Mouse (Mus musculus) CH12.LX (cell line): ENCODE results near the gene Ccnl1. TPM values are rescaled to one million over a fixed set of nuclear protein-coding genes. Genes with fewer than 3 reads are reported as not detected.

Source experiments
- DNase-seq: peaks from one replicate; pipeline ENCODE4 v3.0.0-alpha.2; 2013; ENCODE audit errors: extremely low read depth
- H3K27ac ChIP-seq: 2 replicates; pipeline ENCODE4 v1.5.1; 2012; ENCODE audit warnings: low read depth, mild to moderate bottlenecking, control low read depth, moderate library complexity; ENCODE audit not compliant: insufficient read depth
- H3K27me3 ChIP-seq: replicated peaks from 2 replicates; pipeline ENCODE3; 2012; ENCODE audit warnings: inconsistent platforms
- H3K36me3 ChIP-seq, 2 experiments: replicated peaks in 1 of 2; 2 replicates each; pipeline versions ENCODE3 to v1.6.1; 2012; ENCODE audit warnings: inconsistent platforms in 1 of 2, low read length in 1 of 2, mild to moderate bottlenecking in 1 of 2, mixed read lengths in 1 of 2, moderate library complexity in 1 of 2; ENCODE audit not compliant: control insufficient read depth in 1 of 2, insufficient read depth in 1 of 2
- H3K4me1 ChIP-seq, 2 experiments: 2 replicates each; pipeline ENCODE4 v1.6.1; 2012; ENCODE audit warnings: inconsistent platforms in 1 of 2, moderate library complexity in 1 of 2; ENCODE audit not compliant: insufficient read depth in 2 of 2, control insufficient read depth in 1 of 2
- H3K4me2 ChIP-seq: 2 replicates; pipeline ENCODE4 v1.6.1; 2012; ENCODE audit warnings: low read depth, mild to moderate bottlenecking, control low read depth; ENCODE audit not compliant: poor library complexity, insufficient read depth, severe bottlenecking
- H3K4me3 ChIP-seq, 3 experiments: fragments of 150-350 bp in 1 of 3; sonication (generic) in 1 of 3; replicated peaks in 1 of 3; 2 replicates each; pipeline versions ENCODE3 to v1.5.1; 2011 to 2012; ENCODE audit warnings: low read depth in 2 of 3, low read length in 2 of 3, mild to moderate bottlenecking in 2 of 3, moderate library complexity in 2 of 3, control low read depth in 1 of 3, improper control_type of control experiment in 1 of 3, inconsistent platforms in 1 of 3, mixed read lengths in 1 of 3; ENCODE audit not compliant: poor library complexity in 1 of 3
- H3K79me2 ChIP-seq: replicated peaks from 2 replicates; pipeline ENCODE4 v1.6.1; 2012; ENCODE audit warnings: mild to moderate bottlenecking, moderate library complexity; ENCODE audit not compliant: control insufficient read depth, poor library complexity, insufficient read depth, severe bottlenecking; ENCODE audit errors: extremely low read depth
- H3K9ac ChIP-seq: 2 replicates; pipeline ENCODE4 v1.6.1; 2012; ENCODE audit warnings: low read depth, mild to moderate bottlenecking, control low read depth, moderate library complexity; ENCODE audit not compliant: insufficient read depth
- H3K9me3 ChIP-seq: replicated peaks from 2 replicates; pipeline ENCODE3; 2012; ENCODE audit warnings: low read length, inconsistent platforms, mixed read lengths
- CTCF ChIP-seq, 2 experiments: IDR thresholded peaks in 1 of 2; conservative IDR thresholded peaks in 1 of 2; 2 replicates each; pipeline ENCODE4 v1.5.1; 2011 to 2012; ENCODE audit warnings: low read depth in 2 of 2, low read length in 2 of 2, improper control_type of control experiment in 1 of 2, inconsistent platforms in 1 of 2, mild to moderate bottlenecking in 1 of 2, moderate library complexity in 1 of 2
- HCFC1 ChIP-seq: IDR thresholded peaks from 2 replicates; pipeline ENCODE4 v1.6.1; 2012; ENCODE audit warnings: low read depth, mild to moderate bottlenecking, inconsistent platforms, low read length, improper control_type of control experiment
- JUND ChIP-seq: conservative IDR thresholded peaks from 2 replicates; pipeline ENCODE4 v1.6.1; 2011; ENCODE audit warnings: low read depth, low read length, improper control_type of control experiment
- MAX ChIP-seq: IDR thresholded peaks from 2 replicates; pipeline ENCODE4 v1.6.1; 2011; ENCODE audit warnings: low read length, improper control_type of control experiment
- MEF2A ChIP-seq: IDR thresholded peaks from 2 replicates; pipeline ENCODE4 v1.6.1; 2014; ENCODE audit warnings: low read depth, mild to moderate bottlenecking, inconsistent platforms, low read length, improper control_type of control experiment, borderline replicate concordance
- MXI1 ChIP-seq: IDR thresholded peaks from 2 replicates; pipeline ENCODE4 v1.6.1; 2011; ENCODE audit warnings: mild to moderate bottlenecking, low read depth, low read length, improper control_type of control experiment
- MYC ChIP-seq: IDR thresholded peaks from 2 replicates; pipeline ENCODE4 v1.6.1; 2011; ENCODE audit warnings: low read depth, mild to moderate bottlenecking, improper control_type of control experiment, low read length
- NELFE ChIP-seq: IDR thresholded peaks from 2 replicates; pipeline ENCODE4 v1.6.1; 2011; ENCODE audit warnings: low read depth, low read length, improper control_type of control experiment
- PAX5 ChIP-seq: IDR thresholded peaks from 2 replicates; pipeline ENCODE4 v1.6.1; 2012; ENCODE audit warnings: low read length, inconsistent platforms, mixed read lengths
- SIN3A ChIP-seq: IDR thresholded peaks from 2 replicates; pipeline ENCODE4 v1.6.1; 2012; ENCODE audit warnings: low read length, improper control_type of control experiment, inconsistent platforms
- SMC3 ChIP-seq: IDR thresholded peaks from 2 replicates; pipeline ENCODE4 v1.6.1; 2011; ENCODE audit warnings: low read depth, low read length, improper control_type of control experiment
- UBTF ChIP-seq: IDR thresholded peaks from 2 replicates; pipeline ENCODE4 v1.6.1; 2012; ENCODE audit warnings: low read depth, mild to moderate bottlenecking, inconsistent platforms, low read length, improper control_type of control experiment, moderate library complexity
- USF1 ChIP-seq: IDR thresholded peaks from 2 replicates; pipeline ENCODE4 v1.6.1; 2014; ENCODE audit warnings: low read depth, mild to moderate bottlenecking, inconsistent platforms, low read length, improper control_type of control experiment
- USF2 ChIP-seq: conservative IDR thresholded peaks from 2 replicates; pipeline ENCODE4 v1.6.1; 2011; ENCODE audit warnings: low read depth, low read length, improper control_type of control experiment
- ZKSCAN1 ChIP-seq: IDR thresholded peaks from 2 replicates; pipeline ENCODE4 v1.6.1; 2012; ENCODE audit warnings: low read depth, inconsistent platforms, low read length, improper control_type of control experiment, borderline replicate concordance
- ZMIZ1 ChIP-seq: IDR thresholded peaks from 2 replicates; pipeline ENCODE4 v1.6.1; 2012; ENCODE audit warnings: low read depth, mild to moderate bottlenecking, inconsistent platforms, low read length, improper control_type of control experiment
- dilution Hi-C: fragments of 300-500 bp; cut with MboI; formaldehyde crosslinking; loops from 2 replicates; pipeline ENCODE4 v1.14.3; 2020; ENCODE audit warnings: low sequenced_read_pairs; ENCODE audit not compliant: extremely low pct_unique_long_range_greater_than_20kb, extremely low pct_ligation_motif_present
- in situ Hi-C: fragments of 300-500 bp; cut with MboI; formaldehyde crosslinking; loops from 3 replicates; pipeline ENCODE4 v1.14.3; 2019; ENCODE audit warnings: low sequenced_read_pairs, low pct_ligation_motif_present, low pct_unique_long_range_greater_than_20kb, mixed read lengths
- polyA plus RNA-seq: library from polyadenylated mRNA; unstranded; fragments of >175 nt; gene quantifications from 2 replicates; pipeline ENCODE4 v1.2.1, GENCODE M21; 2012; ENCODE audit warnings: low read depth; ENCODE audit not compliant: insufficient read length
- total RNA-seq, 2 experiments: library from RNA; depleted of rRNA; stranded (reverse); fragments of 300-350 nt in 1 of 2; fragments of >200 nt in 1 of 2; gene quantifications; 2 replicates each; pipeline ENCODE4 v1.2.3; 2012 to 2014

Gene Ccnl1
- total and polyA plus RNA-seq, 3 experiments: 25.1 to 66.2 (median 58.8) TPM

GRCm38 (mm10) chr3:65933726-65934125 is 24.3 kb downstream of the Ccnl1 start:
- Histone ChIP-seq H3K27ac (no peak overlapping the region), H3K4me2 (no peak overlapping the region), H3K27me3 (no peaks in the 10 kb centered on the region), H3K36me3 (peaks cover 0 to 2% of the 10 kb centered on the region in 2 experiments), H3K9ac (no peak overlapping the region), H3K9me3 (no peaks in the 10 kb centered on the region), H3K79me2 (no peaks in the 10 kb centered on the region), H3K4me3 (no peak overlapping the region), H3K4me1 (peaks cover 4 to 15% of the 10 kb centered on the region in 2 experiments; a peak in 3 of 4 replicates)
- TF ChIP-seq MEF2A (no peak), CTCF (conservative IDR thresholded peaks at IDR 0.05 in 1 of 2, IDR thresholded peaks at IDR 0.05 in 1 of 2; ENCODE audit: low read depth in 2 of 2, low read length in 2 of 2) (no peak), JUND (no peak), ZMIZ1 (no peak), USF2 (no peak), USF1 (no peak), SMC3 (no peak), ZKSCAN1 (no peak), PAX5 (no peak)
- DNase-seq: no peak
- dilution Hi-C loops: no loop called here
- in situ Hi-C loops: loop anchor here (10.0 to 25.0 kb wide), 4 partner anchors 239 to 946 kb away; no protein-coding TSS in a partner anchor

GRCm38 (mm10) chr3:65931542-65931941 is 26.5 kb downstream of the Ccnl1 start:
- no peak for TF ChIP-seq HCFC1
- TF ChIP-seq JUND: no peak
- TF ChIP-seq UBTF: no peak
- no peak for TF ChIP-seq MAX
- no peak for TF ChIP-seq SIN3A
- TF ChIP-seq PAX5: no peak
- TF ChIP-seq MYC: no peak
- no peak for TF ChIP-seq USF2
- TF ChIP-seq USF1: no peak
- no peak for TF ChIP-seq NELFE
- no peak for TF ChIP-seq MXI1
- H3K36me3 ChIP-seq: peaks cover 0 to 10% of the 10 kb centered on the region in 2 experiments
- no peaks in the 10 kb centered on the region for H3K27me3 ChIP-seq
- in situ Hi-C loops (loop anchor here (10.0 to 25.0 kb wide), 4 partner anchors 237 to 944 kb away; no protein-coding TSS in a partner anchor), dilution Hi-C loops (no loop called here)
- no peak overlapping the region for H3K4me3 ChIP-seq
- peaks cover 9 to 33% of the 10 kb centered on the region in 2 experiments for H3K4me1 ChIP-seq
- H3K9me3 ChIP-seq: no peaks in the 10 kb centered on the region
- H3K4me2 ChIP-seq: no peak overlapping the region
- no peak for DNase-seq
- H3K79me2 ChIP-seq: no peaks in the 10 kb centered on the region
- H3K9ac ChIP-seq: no peak overlapping the region
- H3K27ac ChIP-seq: no peak overlapping the region
